Mouse (Mus musculus) kidney, postnatal 0 days (tissue): Measurements from ENCODE around the gene Psma3. TPM values are rescaled to one million over a fixed set of nuclear protein-coding genes. Genes with fewer than 3 reads are reported as not detected.
"Not testable (repeated sequence)": the region's sequence is repeated elsewhere in the genome, so short reads cannot be mapped to it uniquely, and the experiment has no call there.

Experiments
- ATAC-seq: fragments of 200-750 bp; cut with Nextera tagmentation; replicated peaks from 2 replicates; pipeline ENCODE4 v1.8.0; 2017; ENCODE audit warnings: low read depth, moderate number of reproducible peaks, moderate TSS enrichment, moderate library complexity; ENCODE audit not compliant: low FRiP score
- DNase-seq: peaks from one replicate; pipeline ENCODE4 v3.0.0-alpha.2; 2016; ENCODE audit warnings: low spot score
- H3K27ac ChIP-seq: fragments of 300-500 bp; sonication (generic); 2 replicates; pipeline ENCODE4 v1.5.1; 2014; ENCODE audit warnings: mild to moderate bottlenecking
- H3K27me3 ChIP-seq: fragments of 300-500 bp; sonication (generic); 2 replicates; pipeline ENCODE4 v1.6.1; 2014; ENCODE audit warnings: low read length, mixed read lengths; ENCODE audit not compliant: insufficient read depth
- H3K36me3 ChIP-seq: fragments of 300-500 bp; sonication (generic); 2 replicates; pipeline ENCODE4 v1.6.1; 2014; ENCODE audit warnings: low read length, mixed read lengths; ENCODE audit not compliant: insufficient read depth
- H3K4me1 ChIP-seq: fragments of 300-500 bp; sonication (generic); replicated peaks from 2 replicates; pipeline ENCODE4 v1.6.1; 2014; ENCODE audit warnings: antibody characterized with exemption, low read length, mixed read lengths; ENCODE audit not compliant: insufficient read depth
- H3K4me2 ChIP-seq: fragments of 300-500 bp; sonication (generic); 2 replicates; pipeline ENCODE4 v1.6.1; 2014; ENCODE audit warnings: mild to moderate bottlenecking, low read length, moderate library complexity, mixed read lengths
- H3K4me3 ChIP-seq: fragments of 300-500 bp; sonication (generic); replicated peaks from 2 replicates; pipeline ENCODE4 v1.5.1; 2014; ENCODE audit warnings: low read depth, low read length
- H3K9ac ChIP-seq: fragments of 300-500 bp; sonication (generic); 2 replicates; pipeline ENCODE4 v1.6.1; 2014; ENCODE audit warnings: low read depth, low read length
- H3K9me3 ChIP-seq: fragments of 300-500 bp; sonication (generic); replicated peaks from 2 replicates; pipeline ENCODE4 v1.6.1; 2016; ENCODE audit warnings: low read length, inconsistent platforms, mixed read lengths
- CTCF ChIP-seq: IDR thresholded peaks from 2 replicates; pipeline ENCODE4 v1.5.1; 2016; ENCODE audit warnings: antibody characterized with exemption, low read depth, mild to moderate bottlenecking, moderate library complexity
- WGBS: fragments of 180-500 bp; shearing (Covaris S2); extraction: QIAGEN DNeasy Blood & Tissue Kit; methylation state at CpG from one replicate; pipeline ENCODE4 v1.1.7; 2014; 5-methylcytosine and 5-hydroxymethylcytosine counted together
- polyA plus RNA-seq: library from polyadenylated mRNA; unstranded; fragments of >200 nt; fragmentation: Nextera tagmentation; extraction: Ambion mirVana; gene quantifications from 2 replicates; pipeline ENCODE4 v1.2.1, GENCODE M21; 2015

Gene Psma3
- polyA plus RNA-seq, 1 experiment from 2014 or later: 634 TPM

- Histone ChIP-seq H3K4me1 (peaks cover 8% of the 10 kb centered on the region; the same call in 1 of the 2 replicates), H3K4me2 (peak overlapping the region; percentile 59; the same call in 1 of the 2 replicates), H3K9me3 (no peaks in the 10 kb centered on the region), H3K27ac (no peak overlapping the region), H3K9ac (no peak overlapping the region), H3K4me3 (peak overlapping the region; percentile 98), H3K27me3 (no peaks in the 10 kb centered on the region), H3K36me3 (peaks cover 23% of the 10 kb centered on the region)
- 54% methylated on average over 10 of the region's 10 CpGs for WGBS
- TF ChIP-seq CTCF: no peak
- no peak for DNase-seq
- ATAC-seq: no peak
These were observed 43.4 kb downstream of the Psma3 start for GRCm38 (mm10) chr12:71017827-71018226.

GRCm38 (mm10) chr12:71019211-71019610 is 44.8 kb downstream of the Psma3 start:
- no peak for DNase-seq
- peaks cover 24% of the 10 kb centered on the region for H3K36me3 ChIP-seq
- 93% methylated on average over 8 of the region's 8 CpGs for WGBS

GRCm38 (mm10) chr12:71024411-71024810 is 50.0 kb downstream of the Psma3 start:
- Histone ChIP-seq H3K4me3 (no peak overlapping the region), H3K4me1 (no peaks in the 10 kb centered on the region), H3K36me3 (peaks cover 41% of the 10 kb centered on the region), H3K27me3 (no peaks in the 10 kb centered on the region), H3K27ac (no peak overlapping the region), H3K9ac (no peak overlapping the region), H3K4me2 (no peak overlapping the region), H3K9me3 (no peaks in the 10 kb centered on the region)
- ATAC-seq: no peak
- 96% methylated on average over 10 of the region's 10 CpGs for WGBS
- no peak for DNase-seq
- TF ChIP-seq CTCF: no peak

More at GRCm38 (mm10) chr12:71019211-71019610, 44.8 kb downstream of the Psma3 start:
- no peak for ATAC-seq
- Histone ChIP-seq H3K4me2 (no peak overlapping the region), H3K27me3 (no peaks in the 10 kb centered on the region), H3K9ac (no peak overlapping the region), H3K4me3 (no peak overlapping the region), H3K9me3 (no peaks in the 10 kb centered on the region), H3K27ac (no peak overlapping the region), H3K4me1 (peaks cover 2% of the 10 kb centered on the region; the same call in 1 of the 2 replicates)
- no peak for TF ChIP-seq CTCF

- not testable (repeated sequence) for H3K4me3 ChIP-seq
- peaks cover 39% of the 10 kb centered on the region for H3K36me3 ChIP-seq
These were observed 53.8 kb downstream of the Psma3 start for GRCm38 (mm10) chr12:71028265-71028664.

GRCm38 (mm10) chr12:71030260-71030659 is 55.8 kb downstream of the Psma3 start:
- Histone ChIP-seq H3K9me3 (no peaks in the 10 kb centered on the region), H3K4me3 (no peak overlapping the region), H3K4me2 (no peak overlapping the region), H3K36me3 (peaks cover 41% of the 10 kb centered on the region), H3K9ac (no peak overlapping the region), H3K27me3 (no peaks in the 10 kb centered on the region), H3K4me1 (no peaks in the 10 kb centered on the region), H3K27ac (no peak overlapping the region)
- DNase-seq (no peak), ATAC-seq (no peak)
- TF ChIP-seq CTCF: no peak
- WGBS: 90% methylated on average over 8 of the region's 8 CpGs

More at GRCm38 (mm10) chr12:71028265-71028664, 53.8 kb downstream of the Psma3 start:
- H3K27me3 ChIP-seq, H3K9me3 ChIP-seq, ATAC-seq, H3K4me2 ChIP-seq, H3K4me1 ChIP-seq, H3K9ac ChIP-seq, DNase-seq, H3K27ac ChIP-seq: not testable (repeated sequence)
- WGBS: 94% methylated on average over 8 of the region's 8 CpGs

- peaks cover 36% of the 10 kb centered on the region for H3K36me3 ChIP-seq
- 90% methylated on average over 5 of the region's 5 CpGs for WGBS
- TF ChIP-seq CTCF: no peak
- no peaks in the 10 kb centered on the region for H3K27me3 ChIP-seq
- no peak overlapping the region for H3K27ac ChIP-seq
- no peaks in the 10 kb centered on the region for H3K4me1 ChIP-seq
- no peak overlapping the region for H3K4me3 ChIP-seq
- H3K4me2 ChIP-seq: no peak overlapping the region
- no peak for DNase-seq
- H3K9me3 ChIP-seq: no peaks in the 10 kb centered on the region
- no peak for ATAC-seq
- no peak overlapping the region for H3K9ac ChIP-seq
These were observed 56.3 kb downstream of the Psma3 start for GRCm38 (mm10) chr12:71030722-71031121.

GRCm38 (mm10) chr12:71035826-71036225 is 61.4 kb downstream of the Psma3 start:
- 95% methylated on average over 4 of the region's 4 CpGs for WGBS

More at GRCm38 (mm10) chr12:71035826-71036225, 61.4 kb downstream of the Psma3 start:
- Histone ChIP-seq H3K36me3 (peaks cover 47% of the 10 kb centered on the region), H3K4me1 (no peaks in the 10 kb centered on the region), H3K9me3 (no peaks in the 10 kb centered on the region), H3K27me3 (no peaks in the 10 kb centered on the region), H3K27ac (no peak overlapping the region), H3K4me2 (no peak overlapping the region), H3K9ac (no peak overlapping the region), H3K4me3 (no peak overlapping the region)
- ATAC-seq (no peak), DNase-seq (no peak)
- no peak for TF ChIP-seq CTCF
